Mouse (Mus musculus): Measurements from ENCODE around the gene Capzb. TPM values are rescaled to one million over a fixed set of nuclear protein-coding genes. Genes with fewer than 3 reads are reported as not detected.

Gene Capzb
- polyA plus RNA-seq, 1 experiment from 2014 or later: 250 TPM

- 90% methylated on average over 9 of the region's 9 CpGs for WGBS
- H3K27me3 ChIP-seq (ENCODE audit: control insufficient read depth, insufficient read depth, low read length): no peaks in the 10 kb centered on the region
- H3K27ac ChIP-seq (replicated peaks; ENCODE audit: low read depth, low read length): no peak overlapping the region
- no peak overlapping the region for H3K4me3 ChIP-seq (replicated peaks; ENCODE audit: low read depth, low read length)
- H3K36me3 ChIP-seq (ENCODE audit: control insufficient read depth, insufficient read depth, low read length): 0 out of 2 replicates have a peak, but pooled peaks cover 12% of the 10 kb centered on the region
- no peak overlapping the region for H3K4me2 ChIP-seq (ENCODE audit: low read length)
- DNase-seq (no peak), ATAC-seq (ENCODE audit: low FRiP score, low TSS enrichment) (no peak)
- H3K9ac ChIP-seq (replicated peaks; ENCODE audit: low read length): no peak overlapping the region
- H3K9me3 ChIP-seq (ENCODE audit: control insufficient read depth, low read length): no peaks in the 10 kb centered on the region
- peaks cover 8% of the 10 kb centered on the region for H3K4me1 ChIP-seq (ENCODE audit: control insufficient read depth, insufficient read depth, low read length)
These were observed 6.4 kb downstream of the Capzb start for GRCm38 (mm10) chr4:139199126-139199525.

GRCm38 (mm10) chr4:139199703-139200340 lies 7.1 kb downstream of the Capzb start:
- ATAC-seq (ENCODE audit: low FRiP score, low TSS enrichment): no peak
- Histone ChIP-seq H3K9me3 (ENCODE audit: control insufficient read depth, low read length) (no peaks in the 10 kb centered on the region), H3K4me3 (replicated peaks; ENCODE audit: low read depth, low read length) (no peak overlapping the region), H3K27ac (replicated peaks; ENCODE audit: low read depth, low read length) (no peak overlapping the region), H3K36me3 (ENCODE audit: control insufficient read depth, insufficient read depth, low read length) (0 out of 2 replicates have a peak, but pooled peaks cover 12% of the 10 kb centered on the region), H3K4me2 (ENCODE audit: low read length) (no peak overlapping the region), H3K4me1 (ENCODE audit: control insufficient read depth, insufficient read depth, low read length) (peaks cover 1% of the 10 kb centered on the region; the same call in 1 of the 2 replicates), H3K9ac (replicated peaks; ENCODE audit: low read length) (no peak overlapping the region), H3K27me3 (ENCODE audit: control insufficient read depth, insufficient read depth, low read length) (no peaks in the 10 kb centered on the region)
- no peak for DNase-seq
- WGBS: 96% methylated on average over 8 of the region's 8 CpGs

GRCm38 (mm10) chr4:139200946-139201345 lies 8.2 kb downstream of the Capzb start:
- 86% methylated on average over 3 of the region's 3 CpGs for WGBS
- H3K36me3 ChIP-seq (ENCODE audit: control insufficient read depth, insufficient read depth, low read length): 0 out of 2 replicates have a peak, but pooled peaks cover 12% of the 10 kb centered on the region

GRCm38 (mm10) chr4:139202556-139202955 lies 9.9 kb downstream of the Capzb start:
- no peaks in the 10 kb centered on the region for H3K27me3 ChIP-seq (ENCODE audit: control insufficient read depth, insufficient read depth, low read length)
- no peaks in the 10 kb centered on the region for H3K9me3 ChIP-seq (ENCODE audit: control insufficient read depth, low read length)
- no peak for DNase-seq
- H3K4me2 ChIP-seq (ENCODE audit: low read length): no peak overlapping the region
- no peak overlapping the region for H3K9ac ChIP-seq (replicated peaks; ENCODE audit: low read length)
- no peak for ATAC-seq (ENCODE audit: low FRiP score, low TSS enrichment)
- H3K4me3 ChIP-seq (replicated peaks; ENCODE audit: low read depth, low read length): no peak overlapping the region
- no peaks in the 10 kb centered on the region for H3K4me1 ChIP-seq (ENCODE audit: control insufficient read depth, insufficient read depth, low read length)
- no peak overlapping the region for H3K27ac ChIP-seq (replicated peaks; ENCODE audit: low read depth, low read length)
- H3K36me3 ChIP-seq (ENCODE audit: control insufficient read depth, insufficient read depth, low read length): 0 out of 2 replicates have a peak, but pooled peaks cover 7% of the 10 kb centered on the region
- WGBS: 78% methylated on average over 7 of the region's 7 CpGs

More at GRCm38 (mm10) chr4:139200946-139201345, 8.2 kb downstream of the Capzb start:
- no peaks in the 10 kb centered on the region for H3K27me3 ChIP-seq (ENCODE audit: control insufficient read depth, insufficient read depth, low read length)
- no peak overlapping the region for H3K27ac ChIP-seq (replicated peaks; ENCODE audit: low read depth, low read length)
- H3K4me2 ChIP-seq (ENCODE audit: low read length): no peak overlapping the region
- no peaks in the 10 kb centered on the region for H3K9me3 ChIP-seq (ENCODE audit: control insufficient read depth, low read length)
- H3K9ac ChIP-seq (replicated peaks; ENCODE audit: low read length): no peak overlapping the region
- ATAC-seq (ENCODE audit: low FRiP score, low TSS enrichment): no peak
- no peaks in the 10 kb centered on the region for H3K4me1 ChIP-seq (ENCODE audit: control insufficient read depth, insufficient read depth, low read length)
- no peak overlapping the region for H3K4me3 ChIP-seq (replicated peaks; ENCODE audit: low read depth, low read length)
- DNase-seq: no peak

- Histone ChIP-seq H3K4me2 (ENCODE audit: low read length) (no peak overlapping the region), H3K9me3 (ENCODE audit: control insufficient read depth, low read length) (no peaks in the 10 kb centered on the region), H3K4me1 (ENCODE audit: control insufficient read depth, insufficient read depth, low read length) (no peaks in the 10 kb centered on the region), H3K36me3 (ENCODE audit: control insufficient read depth, insufficient read depth, low read length) (0 out of 2 replicates have a peak, but pooled peaks cover 7% of the 10 kb centered on the region), H3K4me3 (replicated peaks; ENCODE audit: low read depth, low read length) (no peak overlapping the region), H3K9ac (replicated peaks; ENCODE audit: low read length) (no peak overlapping the region), H3K27me3 (ENCODE audit: control insufficient read depth, insufficient read depth, low read length) (no peaks in the 10 kb centered on the region), H3K27ac (replicated peaks; ENCODE audit: low read depth, low read length) (no peak overlapping the region)
- WGBS: 77% methylated on average over 2 of the region's 2 CpGs
- no peak for ATAC-seq (ENCODE audit: low FRiP score, low TSS enrichment)
- DNase-seq: no peak
These were observed 10.7 kb downstream of the Capzb start for GRCm38 (mm10) chr4:139203381-139203780.

GRCm38 (mm10) chr4:139205842-139206241 lies 13.1 kb downstream of the Capzb start:
- no peak overlapping the region for H3K4me3 ChIP-seq (replicated peaks; ENCODE audit: low read depth, low read length)
- H3K36me3 ChIP-seq (ENCODE audit: control insufficient read depth, insufficient read depth, low read length): no peaks in the 10 kb centered on the region
- WGBS: 65% methylated on average over 5 of the region's 5 CpGs
- no peak overlapping the region for H3K9ac ChIP-seq (replicated peaks; ENCODE audit: low read length)
- no peaks in the 10 kb centered on the region for H3K9me3 ChIP-seq (ENCODE audit: control insufficient read depth, low read length)
- H3K4me2 ChIP-seq (ENCODE audit: low read length): no peak overlapping the region
- H3K27me3 ChIP-seq (ENCODE audit: control insufficient read depth, insufficient read depth, low read length): no peaks in the 10 kb centered on the region
- no peaks in the 10 kb centered on the region for H3K4me1 ChIP-seq (ENCODE audit: control insufficient read depth, insufficient read depth, low read length)
- DNase-seq (no peak), ATAC-seq (ENCODE audit: low FRiP score, low TSS enrichment) (no peak)
- no peak overlapping the region for H3K27ac ChIP-seq (replicated peaks; ENCODE audit: low read depth, low read length)

GRCm38 (mm10) chr4:139206353-139207045 lies 13.8 kb downstream of the Capzb start:
- no peak for DNase-seq
- no peaks in the 10 kb centered on the region for H3K4me1 ChIP-seq (ENCODE audit: control insufficient read depth, insufficient read depth, low read length)
- no peaks in the 10 kb centered on the region for H3K9me3 ChIP-seq (ENCODE audit: control insufficient read depth, low read length)
- no peak overlapping the region for H3K9ac ChIP-seq (replicated peaks; ENCODE audit: low read length)
- H3K4me3 ChIP-seq (replicated peaks; ENCODE audit: low read depth, low read length): no peak overlapping the region
- no peak for ATAC-seq (ENCODE audit: low FRiP score, low TSS enrichment)
- H3K4me2 ChIP-seq (ENCODE audit: low read length): no peak overlapping the region
- 85% methylated on average over 8 of the region's 8 CpGs for WGBS
- H3K36me3 ChIP-seq (ENCODE audit: control insufficient read depth, insufficient read depth, low read length): no peaks in the 10 kb centered on the region
- H3K27me3 ChIP-seq (ENCODE audit: control insufficient read depth, insufficient read depth, low read length): no peaks in the 10 kb centered on the region
- H3K27ac ChIP-seq (replicated peaks; ENCODE audit: low read depth, low read length): no peak overlapping the region

GRCm38 (mm10) chr4:139208236-139209129 lies 15.8 kb downstream of the Capzb start:
- H3K36me3 ChIP-seq (ENCODE audit: control insufficient read depth, insufficient read depth, low read length): no peaks in the 10 kb centered on the region
- no peak overlapping the region for H3K4me3 ChIP-seq (replicated peaks; ENCODE audit: low read depth, low read length)
- 75% methylated on average over 9 of the region's 9 CpGs for WGBS
- no peaks in the 10 kb centered on the region for H3K9me3 ChIP-seq (ENCODE audit: control insufficient read depth, low read length)
- no peaks in the 10 kb centered on the region for H3K4me1 ChIP-seq (ENCODE audit: control insufficient read depth, insufficient read depth, low read length)
- DNase-seq: no peak
- no peak overlapping the region for H3K4me2 ChIP-seq (ENCODE audit: low read length)
- no peak overlapping the region for H3K27ac ChIP-seq (replicated peaks; ENCODE audit: low read depth, low read length)
- H3K9ac ChIP-seq (replicated peaks; ENCODE audit: low read length): no peak overlapping the region
- ATAC-seq (ENCODE audit: low FRiP score, low TSS enrichment): no peak
- no peaks in the 10 kb centered on the region for H3K27me3 ChIP-seq (ENCODE audit: control insufficient read depth, insufficient read depth, low read length)
